Mouse (Mus musculus) adrenal gland, postnatal 10 days (tissue): ENCODE data around the gene Xlr. TPM values are rescaled to one million over a fixed set of nuclear protein-coding genes. Genes with fewer than 3 reads are reported as not detected.
"Not testable (repeated sequence)": the region's sequence is repeated elsewhere in the genome, so short reads cannot be mapped to it uniquely, and the experiment has no call there.

Source experiments
- DNase-seq: peaks from one replicate; pipeline ENCODE4 v3.0.0; 2021; ENCODE audit warnings: mixed read lengths
- long read RNA-seq, 2 experiments: library from polyadenylated mRNA; stranded (forward); transcript quantifications; one replicate each; pipeline ENCODE4 v2.0.0; 2021
- total RNA-seq, 2 experiments: library from RNA; stranded (reverse); gene quantifications; 2 replicates each; pipeline ENCODE4 v1.2.3; 2021

Gene Xlr
- 1 to 10 TPM; 1.3 to 1.4 TPM for total RNA-seq
- long read RNA-seq, experiment 1, partial matches to known transcripts = 1 of 1 reads
- long read RNA-seq, experiment 1, other reads (novel, unspliced or antisense) = 0 of 1 reads
- long read RNA-seq, experiment 2, partial matches to known transcripts = 0 of 1 reads
- long read RNA-seq, experiment 2, other reads (novel, unspliced or antisense) = 0 of 1 reads

- not testable (repeated sequence) for DNase-seq
Observed at GRCm38 (mm10) chrX:53797519-53797918, at the start of gene Xlr. Gene Xlr, minus strand, starts transcription at chrX:53797706.

GRCm38 (mm10) chrX:53799074-53799473 is 1.6 kb upstream of the Xlr start:
- DNase-seq = no peak

GRCm38 (mm10) chrX:53776276-53776675 is 21.2 kb downstream of the Xlr start, which contains the start of gene Zfp36l3:
Gene Zfp36l3, minus strand, starts transcription at chrX:53776394.
- DNase-seq = no peak

- DNase-seq = no peak
Observed at GRCm38 (mm10) chrX:53757736-53758135, 39.8 kb downstream of the Xlr start, which contains the start of gene 1700013H16Rik. Gene 1700013H16Rik, minus strand, starts transcription at chrX:53757831.

- no peak for DNase-seq
Observed at GRCm38 (mm10) chrX:53752851-53753250, 44.7 kb downstream of the Xlr start.

GRCm38 (mm10) chrX:53728967-53729366 is 68.5 kb downstream of the Xlr start:
- DNase-seq = no peak

Other genes starting within 250 kb of the Xlr start
- 10 to 100 TPM; 83.5 to 86.7 TPM for gene Rtl8c, start 189.7 kb downstream of the Xlr start, total RNA-seq
- gene Gm14597, start 188.7 kb downstream of the Xlr start, total RNA-seq = not detected
- gene Rtl8a, start 154.0 kb downstream of the Xlr start, total RNA-seq = 100 to 1,000 TPM; 140 to 145 TPM
- 10 to 100 TPM; 87.7 to 93.6 TPM for gene Rtl8b, start 127.3 kb downstream of the Xlr start, total RNA-seq
- not detected for gene 4930502E18Rik, start 72.9 kb downstream of the Xlr start, total RNA-seq
- gene 1700013H16Rik, start 39.9 kb downstream of the Xlr start, total RNA-seq = not detected
- gene Zfp36l3, start 21.3 kb downstream of the Xlr start, total RNA-seq = not detected